Mouse (Mus musculus) neural tube, embryonic 13.5 days (tissue): ENCODE results near the gene Pmepa1. TPM values are rescaled to one million over a fixed set of nuclear protein-coding genes. Genes with fewer than 3 reads are reported as not detected.
A peak's percentile ranks its signal among the peaks of the same experiment; 100 is the strongest.

ENCODE experiments used
- ATAC-seq: fragments of 200-750 bp; cut with Nextera tagmentation; 2 replicates; pipeline ENCODE4 v1.8.0; 2017; ENCODE audit warnings: low read depth, mild to moderate bottlenecking, moderate TSS enrichment, moderate library complexity
- H3K27ac ChIP-seq: fragments of 300-500 bp; sonication (generic); replicated peaks from 2 replicates; pipeline ENCODE4 v1.5.1; 2015; ENCODE audit warnings: moderate library complexity, mild to moderate bottlenecking, inconsistent platforms
- H3K27me3 ChIP-seq: fragments of 300-500 bp; sonication (generic); 2 replicates; pipeline ENCODE4 v1.6.1; 2015; ENCODE audit warnings: mild to moderate bottlenecking, inconsistent platforms
- H3K36me3 ChIP-seq: fragments of 300-500 bp; sonication (generic); 2 replicates; pipeline ENCODE4 v1.6.1; 2015; ENCODE audit warnings: mild to moderate bottlenecking, inconsistent platforms
- H3K4me1 ChIP-seq: fragments of 300-500 bp; sonication (generic); replicated peaks from 2 replicates; pipeline ENCODE4 v1.6.1; 2015; ENCODE audit warnings: inconsistent platforms
- H3K4me2 ChIP-seq: fragments of 300-500 bp; sonication (generic); 2 replicates; pipeline ENCODE4 v1.6.1; 2015; ENCODE audit warnings: inconsistent platforms, mild to moderate bottlenecking, moderate library complexity
- H3K4me3 ChIP-seq: fragments of 300-500 bp; sonication (generic); 2 replicates; pipeline ENCODE4 v1.5.1; 2015; ENCODE audit warnings: mild to moderate bottlenecking, inconsistent platforms
- H3K9ac ChIP-seq: fragments of 300-500 bp; sonication (generic); 2 replicates; pipeline ENCODE4 v1.6.1; 2015; ENCODE audit warnings: moderate library complexity, mild to moderate bottlenecking, inconsistent platforms
- H3K9me3 ChIP-seq: fragments of 300-500 bp; sonication (generic); 2 replicates; pipeline ENCODE4 v1.6.1; 2016; ENCODE audit warnings: inconsistent platforms
- WGBS: fragments of 180-500 bp; shearing (Covaris S2); methylation state at CpG from one replicate; pipeline ENCODE4 v1.1.7; 2015; 5-methylcytosine and 5-hydroxymethylcytosine counted together
- polyA plus RNA-seq: library from polyadenylated mRNA; unstranded; fragments of >200 nt; fragmentation: Nextera tagmentation; extraction: Ambion mirVana; gene quantifications from 2 replicates; pipeline ENCODE4 v1.2.1, GENCODE M21; 2015

Gene Pmepa1
- polyA plus RNA-seq, 1 experiment from 2014 or later: 5.2 TPM

GRCm38 (mm10) chr2:173263636-173264330 is 12.6 kb downstream of the Pmepa1 start:
- WGBS: 61% methylated on average over 11 of the region's 11 CpGs
- no peak overlapping the region for H3K4me3 ChIP-seq
- H3K4me2 ChIP-seq: no peak overlapping the region
- ATAC-seq: no peak
- H3K9ac ChIP-seq: no peak overlapping the region
- no peak overlapping the region for H3K27ac ChIP-seq
- peaks cover 99% of the 10 kb centered on the region for H3K4me1 ChIP-seq
- no peaks in the 10 kb centered on the region for H3K27me3 ChIP-seq
- H3K36me3 ChIP-seq: no peaks in the 10 kb centered on the region
- no peaks in the 10 kb centered on the region for H3K9me3 ChIP-seq

DNA sequence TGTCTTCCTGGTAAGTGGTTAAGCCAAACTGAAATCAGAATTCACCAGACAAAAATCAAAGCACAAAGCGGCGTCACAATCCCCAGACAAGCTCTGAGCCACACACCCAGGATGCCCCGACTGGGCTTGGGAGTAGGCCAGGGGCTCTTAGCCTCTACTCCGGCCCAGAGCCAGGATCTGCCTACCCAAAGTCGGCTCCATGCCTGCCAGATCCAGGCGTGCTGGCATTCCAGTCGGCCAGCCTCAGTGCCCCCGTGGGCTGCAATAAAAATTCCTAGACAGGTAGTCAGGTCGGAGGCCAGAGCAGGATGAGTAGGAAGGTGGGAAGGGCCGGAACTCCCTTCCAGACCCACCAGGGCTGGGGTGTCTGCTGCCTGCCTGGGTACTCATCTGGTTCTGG is 14.8 kb downstream of the Pmepa1 start:
- Histone ChIP-seq H3K9ac (0 out of 2 replicates have a peak overlapping the region, but pooled peaks have one; percentile 47), H3K4me2 (peak overlapping the region; percentile 15), H3K36me3 (no peaks in the 10 kb centered on the region), H3K27me3 (no peaks in the 10 kb centered on the region), H3K4me3 (no peak overlapping the region), H3K4me1 (peaks cover 99% of the 10 kb centered on the region), H3K9me3 (no peaks in the 10 kb centered on the region), H3K27ac (peak overlapping the region; percentile 25)
- ATAC-seq: no peak
- WGBS: 54% methylated on average over 10 of the region's 10 CpGs

- H3K4me2 ChIP-seq: peak overlapping the region; percentile 16; the same call in 1 of the 2 replicates
- no peak overlapping the region for H3K4me3 ChIP-seq
- 13% methylated on average over 9 of the region's 9 CpGs for WGBS
- no peak overlapping the region for H3K9ac ChIP-seq
- peak overlapping the region; percentile 89 for H3K27ac ChIP-seq
- no peaks in the 10 kb centered on the region for H3K36me3 ChIP-seq
- peaks cover 99% of the 10 kb centered on the region for H3K4me1 ChIP-seq
- no peak for ATAC-seq
- no peaks in the 10 kb centered on the region for H3K9me3 ChIP-seq
- H3K27me3 ChIP-seq: no peaks in the 10 kb centered on the region
These were observed 17.8 kb downstream of the Pmepa1 start for GRCm38 (mm10) chr2:173258459-173259091.

DNA sequence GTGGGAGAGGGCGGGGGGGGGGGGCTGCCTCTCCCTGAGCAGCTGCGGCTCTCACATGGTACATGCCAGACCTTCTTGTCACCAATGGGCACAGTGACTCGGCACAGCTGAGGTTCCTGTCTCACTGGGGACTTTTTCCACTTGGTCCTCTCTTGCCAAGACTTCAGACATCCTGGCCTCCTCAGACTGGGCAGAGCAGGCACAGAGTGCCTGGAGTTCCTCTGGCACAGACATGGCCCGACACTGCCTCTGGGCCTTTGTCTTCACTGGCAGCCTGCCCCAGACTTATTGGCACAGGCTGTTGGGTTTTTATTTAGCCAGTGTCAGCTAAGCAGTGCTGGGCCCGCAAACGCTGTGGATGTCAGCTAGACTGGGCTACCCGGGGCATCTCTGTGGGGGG is 18.7 kb downstream of the Pmepa1 start:
- ATAC-seq: peak; percentile 67
- Histone ChIP-seq H3K4me3 (no peak overlapping the region), H3K9ac (no peak overlapping the region), H3K27ac (peak overlapping the region; percentile 89), H3K4me2 (peak overlapping the region; percentile 16; the same call in 1 of the 2 replicates), H3K36me3 (no peaks in the 10 kb centered on the region), H3K4me1 (peaks cover 100% of the 10 kb centered on the region), H3K27me3 (no peaks in the 10 kb centered on the region), H3K9me3 (no peaks in the 10 kb centered on the region)
- WGBS: 22% methylated on average over 7 of the region's 7 CpGs

DNA sequence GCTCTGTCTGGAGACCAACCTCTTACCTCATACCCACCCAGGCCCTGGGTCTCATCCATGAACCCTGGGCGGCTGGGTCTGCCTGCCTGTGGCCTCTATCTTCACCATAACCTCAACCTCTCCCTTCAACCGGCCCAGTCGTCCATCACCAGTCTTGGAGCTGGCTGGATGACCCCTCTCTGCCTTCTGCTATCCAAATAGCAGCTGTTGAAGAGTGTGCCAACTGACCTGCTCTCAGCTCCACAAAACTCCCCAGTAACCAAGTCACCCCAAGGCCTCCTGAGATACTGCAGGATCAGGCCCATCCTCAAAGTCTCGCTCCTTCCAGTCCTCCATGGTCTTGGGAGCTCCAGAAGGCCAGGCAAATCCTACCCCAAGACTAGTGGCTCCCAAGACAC is 19.8 kb downstream of the Pmepa1 start:
- no peaks in the 10 kb centered on the region for H3K9me3 ChIP-seq
- peak overlapping the region; percentile 12; the same call in 1 of the 2 replicates for H3K9ac ChIP-seq
- whole genome bisulfite sequencing: 72% methylated on average over 4 of the region's 4 CpGs
- H3K36me3 ChIP-seq: no peaks in the 10 kb centered on the region
- H3K27ac ChIP-seq: peak overlapping the region; percentile 89
- H3K4me2 ChIP-seq: no peak overlapping the region
- no peaks in the 10 kb centered on the region for H3K27me3 ChIP-seq
- no peak overlapping the region for H3K4me3 ChIP-seq
- ATAC-seq: no peak
- H3K4me1 ChIP-seq: peaks cover 99% of the 10 kb centered on the region

GRCm38 (mm10) chr2:173255810-173256551 is 20.4 kb downstream of the Pmepa1 start:
- H3K27me3 ChIP-seq: no peaks in the 10 kb centered on the region
- no peak overlapping the region for H3K4me3 ChIP-seq
- H3K4me2 ChIP-seq: no peak overlapping the region
- peak overlapping the region; percentile 8; the same call in 1 of the 2 replicates for H3K9ac ChIP-seq
- peaks cover 99% of the 10 kb centered on the region for H3K4me1 ChIP-seq
- H3K36me3 ChIP-seq: no peaks in the 10 kb centered on the region
- WGBS: 54% methylated on average over 7 of the region's 7 CpGs
- H3K9me3 ChIP-seq: no peaks in the 10 kb centered on the region
- H3K27ac ChIP-seq: peak overlapping the region; percentile 89
- no peak for ATAC-seq

DNA sequence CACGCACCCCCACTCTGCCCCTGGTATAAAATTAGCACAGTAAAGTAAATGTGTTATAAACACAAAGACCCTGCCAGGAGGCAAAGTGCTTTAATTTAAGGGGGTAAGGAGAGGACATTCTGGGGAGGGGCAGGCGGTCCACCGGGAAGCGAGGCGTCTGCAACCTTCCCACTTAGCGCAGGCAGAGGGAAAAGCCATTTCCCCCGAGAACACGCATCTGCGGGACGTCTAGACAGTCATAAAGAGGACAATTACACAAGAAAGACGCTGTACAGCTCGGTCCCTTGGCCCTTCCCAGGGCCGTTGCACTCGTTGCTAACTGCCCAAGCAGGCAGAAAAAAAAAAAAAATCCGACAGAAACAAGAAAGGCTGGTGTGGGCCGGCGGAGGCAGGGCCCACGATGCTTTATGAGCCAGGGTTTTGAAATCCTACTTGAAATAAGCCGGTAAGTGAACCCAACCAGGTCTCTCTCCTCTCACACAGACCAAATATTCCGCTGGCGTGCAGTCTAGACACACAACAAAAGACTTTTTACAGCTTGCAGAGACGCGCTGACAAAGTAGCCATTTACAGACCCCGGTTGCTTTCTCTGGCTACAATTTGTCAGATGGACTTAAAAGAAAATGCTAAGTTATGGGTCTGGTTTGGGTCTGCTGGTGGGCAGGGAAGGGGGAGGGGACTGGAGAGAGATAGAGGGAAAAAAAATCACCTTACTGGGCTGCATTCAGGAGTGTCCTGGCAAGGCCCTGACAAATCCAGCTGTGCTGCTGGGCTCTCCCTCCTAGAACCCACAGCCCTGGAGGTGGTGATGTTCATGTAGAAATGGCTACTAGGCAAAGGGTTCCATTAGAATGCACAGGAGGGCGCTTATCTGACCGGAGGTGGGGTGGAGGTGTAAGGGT is 22.3 kb downstream of the Pmepa1 start:
- Histone ChIP-seq H3K9me3 (no peaks in the 10 kb centered on the region), H3K36me3 (no peaks in the 10 kb centered on the region), H3K4me1 (peaks cover 98% of the 10 kb centered on the region), H3K4me3 (peak overlapping the region; percentile 4; the same call in 1 of the 2 replicates), H3K27ac (peak overlapping the region; percentile 89), H3K9ac (peak overlapping the region; percentile 60), H3K4me2 (peak overlapping the region; percentile 42), H3K27me3 (no peaks in the 10 kb centered on the region)
- ATAC-seq: peak; percentile 17
- WGBS: 8% methylated on average over 26 of the region's 26 CpGs

DNA sequence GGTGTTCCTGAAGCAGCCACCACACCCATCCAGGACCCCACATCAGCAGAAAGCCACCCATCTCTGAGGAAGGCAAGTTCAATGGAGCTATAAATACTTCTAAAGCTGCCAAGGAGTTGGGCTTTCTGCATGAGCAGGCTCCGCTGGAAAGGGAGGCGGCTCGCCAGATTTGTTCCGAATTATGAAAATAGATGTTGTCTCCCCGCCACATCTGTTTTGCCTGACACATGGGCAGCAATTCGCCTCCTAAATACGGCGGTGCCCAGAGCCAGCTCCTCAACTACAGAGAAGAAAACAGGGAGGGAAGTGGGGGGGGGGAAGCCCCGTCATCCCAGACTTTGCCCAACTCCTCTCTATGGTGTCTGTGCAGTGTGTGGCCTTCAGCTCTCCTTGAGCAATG is 24.7 kb downstream of the Pmepa1 start:
- Histone ChIP-seq H3K9me3 (no peaks in the 10 kb centered on the region), H3K4me3 (no peak overlapping the region), H3K9ac (no peak overlapping the region), H3K4me2 (no peak overlapping the region), H3K27me3 (no peaks in the 10 kb centered on the region), H3K4me1 (peaks cover 97% of the 10 kb centered on the region), H3K36me3 (no peaks in the 10 kb centered on the region), H3K27ac (no peak overlapping the region)
- 37% methylated on average over 9 of the region's 9 CpGs for WGBS
- ATAC-seq: no peak

GRCm38 (mm10) chr2:173251133-173251532 is 25.2 kb downstream of the Pmepa1 start:
- H3K9me3 ChIP-seq: no peaks in the 10 kb centered on the region
- no peak overlapping the region for H3K4me3 ChIP-seq
- H3K9ac ChIP-seq: no peak overlapping the region
- H3K27me3 ChIP-seq: no peaks in the 10 kb centered on the region
- 48% methylated on average over 7 of the region's 7 CpGs for WGBS
- H3K36me3 ChIP-seq: no peaks in the 10 kb centered on the region
- peak overlapping the region; percentile 38 for H3K27ac ChIP-seq
- H3K4me1 ChIP-seq: peaks cover 97% of the 10 kb centered on the region
- H3K4me2 ChIP-seq: no peak overlapping the region
- no peak for ATAC-seq

GRCm38 (mm10) chr2:173250411-173250810 is 25.9 kb downstream of the Pmepa1 start:
- peaks cover 97% of the 10 kb centered on the region for H3K4me1 ChIP-seq
- no peaks in the 10 kb centered on the region for H3K36me3 ChIP-seq
- ATAC-seq: no peak
- 27% methylated on average over 2 of the region's 2 CpGs for WGBS
- H3K9ac ChIP-seq: no peak overlapping the region
- no peak overlapping the region for H3K4me2 ChIP-seq
- H3K27me3 ChIP-seq: no peaks in the 10 kb centered on the region
- H3K9me3 ChIP-seq: no peaks in the 10 kb centered on the region
- peak overlapping the region; percentile 38; the same call in 1 of the 2 replicates for H3K27ac ChIP-seq
- H3K4me3 ChIP-seq: no peak overlapping the region

- no peak for ATAC-seq
- H3K9me3 ChIP-seq: no peaks in the 10 kb centered on the region
- 0 out of 2 replicates have a peak overlapping the region, but pooled peaks have one; percentile 11 for H3K27ac ChIP-seq
These were observed 26.4 kb downstream of the Pmepa1 start for GRCm38 (mm10) chr2:173249965-173250364.

More at GRCm38 (mm10) chr2:173249965-173250364, 26.4 kb downstream of the Pmepa1 start:
- Histone ChIP-seq H3K36me3 (no peaks in the 10 kb centered on the region), H3K9ac (no peak overlapping the region), H3K4me2 (no peak overlapping the region), H3K4me1 (peaks cover 97% of the 10 kb centered on the region), H3K27me3 (no peaks in the 10 kb centered on the region), H3K4me3 (no peak overlapping the region)
- WGBS: 55% methylated on average over 8 of the region's 8 CpGs
